Mouse (Mus musculus): ENCODE results near the gene Gm21477.
"Not testable (repeated sequence)": the region's sequence is repeated elsewhere in the genome, so short reads cannot be mapped to it uniquely, and the experiment has no call there.

The Gm21477 gene

GRCm38 (mm10) chrY:87116521-87116920 is at the start of gene Gm21477:
Gene Gm21477, plus strand, starts transcription at chrY:87116821.
- DNase-seq (ENCODE audit: low spot score in 2 of 2): not testable (repeated sequence)

Measured in spleen, postnatal 14 days (tissue).